Mouse (Mus musculus): ENCODE measurements around the gene Crybg3.
"Not testable (repeated sequence)": the region's sequence is repeated elsewhere in the genome, so short reads cannot be mapped to it uniquely, and the experiment has no call there.

Gene Crybg3

DNA sequence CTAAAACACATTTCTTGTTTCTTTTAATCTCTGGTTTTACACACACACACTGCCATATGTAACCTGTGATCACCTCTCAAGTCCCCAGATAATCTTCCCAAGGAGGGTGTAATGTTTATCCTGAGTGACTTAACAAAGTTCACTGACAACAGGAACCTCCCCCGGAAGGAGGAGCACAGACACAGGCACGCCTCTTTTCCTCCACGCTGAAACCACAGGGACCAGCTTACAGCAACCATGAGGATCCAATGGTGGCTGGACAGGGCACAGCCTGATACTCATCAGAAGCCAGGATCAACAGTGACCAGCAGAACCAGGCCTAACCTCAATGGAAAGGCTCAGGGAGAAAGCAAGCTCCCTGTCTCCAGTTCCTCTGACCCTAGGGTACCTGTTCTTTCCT, 68.2 kb downstream of the Crybg3 start:
- DNase-seq (ENCODE audit: extremely low spot score) = no peak

DNA sequence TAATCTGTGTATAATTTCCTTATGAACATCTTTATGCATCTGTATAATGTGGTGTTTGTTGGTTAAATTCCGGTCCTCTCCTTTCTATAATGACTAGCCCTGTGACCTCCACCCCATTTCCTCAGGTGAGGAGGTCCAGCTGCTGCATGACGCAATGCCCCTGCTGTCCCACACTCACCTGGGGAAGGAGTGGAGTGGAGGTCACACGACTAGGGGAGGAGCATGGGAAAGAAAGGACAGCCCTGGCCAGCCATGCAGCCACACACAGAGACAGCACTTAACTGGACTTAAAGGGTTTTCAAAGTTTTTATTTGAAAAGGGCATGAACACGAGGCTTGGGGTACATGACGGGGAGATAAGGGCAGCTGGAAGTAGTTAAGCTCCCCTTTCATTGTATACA, 69.5 kb downstream of the Crybg3 start:
- DNase-seq (ENCODE audit: extremely low spot score) = no peak

DNA sequence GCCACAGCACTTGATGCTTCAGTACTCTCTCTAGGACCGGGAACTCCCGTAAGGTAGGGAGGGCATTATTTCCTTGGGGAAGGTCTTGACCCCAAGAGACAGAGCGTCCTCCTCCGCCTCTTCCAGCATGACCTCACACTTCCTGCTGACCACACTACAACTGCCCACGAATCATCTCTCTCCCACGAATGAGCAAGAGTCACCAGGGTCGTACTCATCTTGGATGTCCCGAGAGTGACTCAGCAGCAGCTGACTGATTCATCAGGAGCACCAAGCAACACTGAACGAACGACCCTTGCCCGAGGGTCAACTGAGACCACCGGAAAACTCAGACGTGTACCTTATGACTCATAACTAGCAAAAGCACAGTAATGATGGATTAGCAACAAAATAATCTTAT, 71.2 kb downstream of the Crybg3 start:
- DNase-seq (ENCODE audit: extremely low spot score) = no peak

DNA sequence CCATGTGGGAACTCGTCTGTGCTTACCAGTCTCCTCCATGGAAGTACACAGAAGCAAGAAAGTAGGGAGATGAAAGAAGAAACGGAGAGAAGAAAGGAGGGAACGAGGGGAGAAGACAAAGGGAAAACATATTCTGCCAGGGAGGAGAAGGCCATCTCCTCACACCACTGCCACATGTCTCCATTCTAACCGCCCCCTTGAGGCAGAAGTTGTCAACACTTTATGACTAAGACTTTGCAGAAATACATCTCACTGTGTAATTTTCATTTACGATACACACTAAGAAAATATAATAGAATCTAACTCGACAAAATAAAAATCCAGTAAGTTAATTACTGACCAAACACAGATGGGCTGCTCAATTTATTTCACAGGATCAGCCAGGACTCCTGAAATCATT, 73.8 kb downstream of the Crybg3 start:
- no peak for DNase-seq (ENCODE audit: extremely low spot score)

DNA sequence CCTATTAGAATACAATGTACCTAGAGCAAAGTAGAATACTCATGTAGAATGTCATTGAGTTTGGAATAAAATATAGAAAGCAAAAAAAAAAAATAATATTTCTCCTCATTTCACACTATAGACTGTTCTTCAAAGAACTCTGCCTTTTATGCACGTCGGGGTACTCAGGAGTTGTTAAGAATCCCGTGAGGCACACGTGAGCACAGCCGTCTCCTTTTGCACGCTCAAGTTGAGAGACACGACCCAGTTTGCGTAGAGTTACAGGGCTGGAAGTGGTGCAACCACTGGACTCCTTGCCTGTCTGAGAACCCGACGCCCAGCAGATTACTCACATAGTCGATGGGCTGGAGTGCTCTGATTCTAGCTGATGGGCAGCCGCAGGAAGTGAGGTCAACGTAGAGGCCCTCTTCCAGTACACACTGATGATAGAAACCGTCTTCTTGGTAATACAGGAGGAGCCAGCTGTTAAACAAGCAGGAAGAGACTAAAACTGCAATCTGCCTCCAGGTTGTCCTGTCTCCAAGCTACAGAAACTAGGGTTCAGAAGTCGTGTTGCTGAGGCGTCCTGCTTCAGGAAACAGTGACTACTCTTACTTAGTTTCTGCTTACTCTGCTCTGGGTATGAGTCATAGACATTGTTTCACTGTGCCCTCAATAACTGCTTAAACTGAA, 78.9 kb downstream of the Crybg3 start:
- no peak for DNase-seq (ENCODE audit: extremely low spot score)

DNA sequence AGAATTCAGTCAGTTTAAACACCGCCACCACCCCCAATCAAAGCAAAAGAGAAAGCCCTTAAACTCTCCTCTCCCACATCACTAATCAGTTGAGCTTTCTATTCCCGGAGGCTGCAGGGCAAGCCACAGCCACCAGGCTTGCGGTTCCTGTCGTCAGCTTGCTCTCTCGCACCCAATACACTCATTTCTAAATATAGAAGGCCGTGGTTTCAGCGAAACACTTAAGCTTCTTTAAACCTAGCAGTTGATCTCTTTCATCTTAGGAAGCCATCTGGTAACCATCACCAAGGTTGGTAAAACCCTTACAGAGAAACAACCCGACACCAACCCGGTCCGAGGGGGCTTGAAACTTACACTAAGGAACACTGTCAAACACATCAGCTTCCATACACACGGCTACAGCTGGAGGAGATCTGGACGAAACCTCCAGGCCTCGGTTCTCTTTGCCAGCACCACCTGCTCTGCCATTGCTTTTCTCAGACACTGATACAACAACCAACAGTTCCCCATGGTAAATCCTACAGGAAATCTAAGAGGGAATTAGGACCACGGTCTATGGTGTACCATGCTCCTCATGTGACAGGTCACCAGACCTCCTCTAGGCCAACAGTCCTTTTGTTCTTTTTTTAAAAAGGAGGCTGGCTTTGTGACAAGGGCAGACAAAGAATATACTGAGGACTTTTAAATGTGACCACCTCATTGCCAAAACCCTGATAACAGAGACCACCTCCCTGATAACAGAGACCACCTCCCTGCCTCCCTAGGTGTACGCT, 83.1 kb downstream of the Crybg3 start:
- DNase-seq (ENCODE audit: extremely low spot score) = peak; percentile 10

DNA sequence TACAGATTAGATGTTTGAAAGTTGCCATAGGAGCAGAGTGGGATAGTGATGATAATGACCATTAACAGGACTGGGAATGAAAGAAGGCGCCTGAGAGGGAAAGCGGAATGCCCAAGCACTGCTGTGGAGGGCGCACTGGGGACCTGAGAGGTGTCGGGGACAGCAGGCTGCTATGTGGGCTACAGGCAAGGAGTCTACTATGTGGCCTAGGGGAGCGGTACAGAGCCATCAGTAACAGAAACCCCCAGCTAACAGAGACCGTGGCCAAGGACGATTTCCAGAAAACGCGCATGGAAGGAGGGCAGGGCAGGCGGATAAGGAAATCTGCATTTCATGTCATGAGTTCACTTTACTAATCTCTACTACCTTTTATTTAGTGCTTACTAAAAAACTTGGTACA, 83.8 kb downstream of the Crybg3 start:
- no peak for DNase-seq (ENCODE audit: extremely low spot score)

DNA sequence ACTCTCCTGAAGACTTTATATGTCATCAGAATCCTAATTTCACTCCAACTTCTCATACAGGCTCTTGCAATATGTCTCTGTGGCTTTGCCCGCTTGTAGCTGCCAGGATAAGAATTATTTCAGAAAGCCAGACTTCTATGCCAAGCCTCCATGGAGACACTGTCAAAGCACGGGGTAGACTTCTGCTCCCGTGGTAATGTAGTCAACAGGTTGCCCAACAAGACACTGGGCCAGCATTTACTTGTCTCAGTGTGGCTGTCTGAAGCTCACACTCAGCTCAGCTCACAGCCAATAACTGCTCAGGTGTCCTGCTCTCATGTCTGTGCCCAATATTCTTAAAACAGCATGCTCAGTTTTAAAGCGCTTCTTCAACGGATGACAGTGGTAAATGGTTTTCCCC, 85.6 kb downstream of the Crybg3 start:
- DNase-seq (ENCODE audit: extremely low spot score) = no peak

DNA sequence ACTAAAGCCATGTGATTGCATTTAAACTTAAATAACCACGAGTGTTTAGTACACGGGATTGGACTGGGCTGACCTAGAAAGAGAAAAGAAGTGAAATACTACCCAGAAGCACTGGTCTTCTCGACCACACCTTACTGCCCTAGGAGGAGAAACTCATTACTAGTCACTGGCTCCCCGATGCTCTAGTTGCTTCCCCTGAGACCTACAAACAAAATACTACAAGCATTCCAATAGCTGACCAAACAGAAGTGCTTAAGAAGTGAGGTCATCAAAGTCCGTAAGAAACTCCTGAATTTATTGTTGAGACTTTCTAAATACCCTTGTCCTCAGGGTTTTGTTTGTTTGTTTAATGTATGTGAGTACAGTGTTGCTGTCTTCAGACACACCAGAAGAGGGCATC, 90.9 kb downstream of the Crybg3 start:
- DNase-seq (ENCODE audit: extremely low spot score) = no peak

DNA sequence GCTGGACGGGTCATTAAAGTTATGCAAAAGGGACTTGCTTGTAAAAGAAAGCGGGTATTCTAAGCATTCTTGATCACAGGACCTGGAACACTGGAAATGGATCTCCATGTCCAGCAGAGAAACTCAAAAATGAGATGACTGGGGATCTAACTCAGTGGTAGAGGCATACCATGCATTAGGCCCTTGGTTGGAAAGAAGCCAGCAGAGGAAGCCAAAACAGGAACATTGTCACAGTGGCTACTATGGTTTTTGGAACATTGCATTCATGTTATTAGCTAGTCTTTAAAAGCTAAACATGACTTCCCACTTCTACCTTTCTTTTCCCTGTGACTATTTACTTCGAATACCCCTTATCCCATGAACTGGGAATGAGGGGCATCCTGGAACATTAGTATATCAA, 101.6 kb downstream of the Crybg3 start:
- DNase-seq (ENCODE audit: extremely low spot score) = no peak

DNA sequence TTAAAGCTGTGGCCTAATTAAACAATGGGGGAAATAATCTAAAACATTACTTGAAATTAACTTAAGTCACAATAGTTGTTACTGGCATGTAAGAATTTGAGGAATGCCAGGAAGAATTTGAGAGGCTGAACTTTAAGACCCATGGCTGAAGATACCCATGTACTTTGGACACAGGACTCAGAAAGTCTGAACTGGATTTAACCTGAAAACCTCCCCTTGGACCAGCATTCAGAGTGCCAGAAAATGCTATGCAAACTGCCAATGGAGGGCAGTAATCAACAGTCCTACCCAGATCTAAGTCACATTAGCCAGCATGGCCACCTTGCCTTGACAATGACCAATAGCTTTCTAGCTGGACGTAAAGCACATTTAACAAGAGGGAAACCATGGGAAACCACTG, 102.8 kb downstream of the Crybg3 start:
- no peak for DNase-seq (ENCODE audit: extremely low spot score)

DNA sequence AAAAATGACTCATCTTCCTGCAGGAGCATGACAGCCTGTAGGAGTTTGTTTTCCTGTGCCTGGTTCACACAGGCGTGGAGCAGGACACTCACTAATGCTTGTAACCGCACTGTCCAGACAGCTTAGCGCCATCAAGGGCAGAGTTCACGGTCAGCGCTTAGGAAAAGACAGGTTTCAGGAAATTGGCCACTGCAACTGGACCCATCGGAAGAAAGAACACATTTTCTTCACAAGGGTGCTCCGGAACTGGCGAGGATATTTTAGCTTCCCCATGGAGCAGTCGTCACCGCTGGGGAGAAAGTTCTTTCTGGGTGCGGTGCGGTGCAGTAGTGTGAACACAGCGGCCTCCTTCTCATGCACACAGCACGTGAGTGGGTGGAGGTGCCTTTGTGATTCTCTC, 107.6 kb downstream of the Crybg3 start:
- DNase-seq (ENCODE audit: extremely low spot score) = no peak

DNA sequence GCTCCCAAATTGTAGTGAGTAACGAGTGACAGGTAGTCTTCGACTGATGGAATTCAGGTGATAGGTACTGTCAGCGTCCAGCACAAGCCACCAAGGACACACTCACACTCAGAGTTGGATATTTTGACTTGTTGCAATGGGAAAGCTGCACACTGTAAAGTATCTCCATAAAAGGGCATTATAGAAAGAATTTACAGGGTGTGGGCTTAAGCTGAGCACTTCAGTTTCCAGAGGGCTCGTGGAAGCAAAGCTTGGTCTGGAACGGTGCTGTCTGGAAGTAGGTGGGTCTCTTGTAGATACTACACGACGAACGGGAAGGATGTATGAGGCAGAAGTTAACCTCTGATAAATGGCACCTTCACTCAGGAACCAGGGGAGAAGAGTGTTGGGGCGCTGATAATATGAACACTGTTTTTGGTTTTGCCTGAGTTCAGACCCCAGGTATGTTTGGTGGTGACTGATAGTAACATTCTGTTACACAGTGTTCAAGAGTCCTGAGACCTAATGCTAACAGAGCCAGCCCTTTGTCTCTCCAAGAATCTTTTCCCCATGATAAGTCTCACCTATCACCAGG, 112.7 kb downstream of the Crybg3 start:
- no peak for DNase-seq (ENCODE audit: extremely low spot score)

DNA sequence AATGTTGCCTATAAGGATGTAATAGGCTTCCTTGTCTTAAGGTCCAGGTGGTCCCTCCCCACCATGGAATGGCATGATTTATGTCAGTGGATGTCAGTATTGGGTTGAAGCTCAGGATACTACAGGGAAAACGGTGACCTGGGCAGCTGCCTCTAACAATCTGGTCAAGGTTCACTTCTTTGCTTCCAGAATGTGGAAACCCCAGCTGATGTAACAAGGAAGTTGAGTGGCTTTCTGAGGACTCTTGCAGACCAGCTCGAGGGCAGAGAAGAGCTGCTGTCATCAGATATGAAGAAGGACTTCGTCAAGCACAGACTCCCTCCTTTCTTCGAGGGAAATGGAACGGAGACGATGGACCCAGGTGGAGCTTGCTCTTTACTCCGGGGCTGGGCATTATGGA, 113.5 kb downstream of the Crybg3 start:
- DNase-seq (ENCODE audit: extremely low spot score) = no peak

DNA sequence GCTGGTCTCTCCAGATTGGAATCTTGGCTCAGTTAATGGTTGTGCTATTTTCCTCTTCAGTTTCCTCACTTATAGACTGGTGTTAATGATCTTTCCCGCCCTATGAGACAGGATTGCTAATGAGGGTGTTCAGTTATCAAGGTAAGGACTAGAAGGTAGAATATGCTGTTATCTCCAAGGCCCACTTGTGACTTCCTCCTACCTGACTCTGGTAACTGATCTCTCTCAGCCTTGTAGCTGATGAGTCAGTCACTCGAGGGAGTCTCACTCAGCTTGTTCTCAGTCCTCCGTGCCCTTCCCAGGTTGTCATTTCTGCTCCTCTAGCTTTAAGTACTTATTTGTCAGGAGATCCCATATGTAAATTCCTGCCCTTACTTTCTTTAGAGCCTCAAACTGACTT, 122.8 kb downstream of the Crybg3 start:
- no peak for DNase-seq (ENCODE audit: extremely low spot score)

DNA sequence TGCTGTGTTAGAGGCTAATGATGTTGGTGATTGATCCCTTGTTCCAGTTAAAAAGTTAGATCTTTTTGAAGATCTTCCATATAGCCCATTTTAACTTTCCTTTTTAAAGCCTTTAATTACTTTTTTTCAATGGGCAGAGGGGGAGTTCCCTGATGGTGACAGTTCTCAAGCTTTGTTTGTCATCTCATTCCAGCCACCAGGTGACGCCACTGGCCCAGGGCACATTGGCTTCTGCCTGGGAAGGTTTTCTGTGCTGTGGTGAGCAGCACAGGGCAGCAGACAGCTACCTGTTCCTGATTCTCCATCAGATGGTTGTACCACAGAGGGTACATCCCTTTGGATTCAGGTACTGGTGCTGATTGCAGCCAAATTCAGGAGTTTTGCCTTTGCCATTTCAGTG, 126.0 kb downstream of the Crybg3 start:
- DNase-seq (ENCODE audit: extremely low spot score) = peak; percentile 57

DNA sequence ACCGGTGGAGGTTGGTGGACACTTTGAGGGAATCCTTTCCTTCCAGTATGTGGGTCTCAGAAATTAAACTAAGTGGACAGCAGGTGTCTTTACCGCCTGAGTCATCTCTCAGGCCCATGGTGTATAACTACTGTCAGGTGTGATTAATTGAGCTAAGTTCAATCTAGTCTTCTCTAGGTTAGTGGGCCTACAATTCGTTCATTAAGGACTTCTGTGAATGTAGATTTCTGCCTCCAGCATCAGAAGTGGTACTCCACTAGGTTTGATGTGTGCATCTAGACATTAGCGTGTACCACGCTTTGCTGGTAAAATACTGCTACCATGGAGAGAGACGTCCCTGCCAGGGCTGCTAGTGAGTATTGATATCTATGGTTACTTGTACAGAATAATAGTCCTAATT, 128.2 kb downstream of the Crybg3 start:
- no peak for DNase-seq (ENCODE audit: extremely low spot score)

DNA sequence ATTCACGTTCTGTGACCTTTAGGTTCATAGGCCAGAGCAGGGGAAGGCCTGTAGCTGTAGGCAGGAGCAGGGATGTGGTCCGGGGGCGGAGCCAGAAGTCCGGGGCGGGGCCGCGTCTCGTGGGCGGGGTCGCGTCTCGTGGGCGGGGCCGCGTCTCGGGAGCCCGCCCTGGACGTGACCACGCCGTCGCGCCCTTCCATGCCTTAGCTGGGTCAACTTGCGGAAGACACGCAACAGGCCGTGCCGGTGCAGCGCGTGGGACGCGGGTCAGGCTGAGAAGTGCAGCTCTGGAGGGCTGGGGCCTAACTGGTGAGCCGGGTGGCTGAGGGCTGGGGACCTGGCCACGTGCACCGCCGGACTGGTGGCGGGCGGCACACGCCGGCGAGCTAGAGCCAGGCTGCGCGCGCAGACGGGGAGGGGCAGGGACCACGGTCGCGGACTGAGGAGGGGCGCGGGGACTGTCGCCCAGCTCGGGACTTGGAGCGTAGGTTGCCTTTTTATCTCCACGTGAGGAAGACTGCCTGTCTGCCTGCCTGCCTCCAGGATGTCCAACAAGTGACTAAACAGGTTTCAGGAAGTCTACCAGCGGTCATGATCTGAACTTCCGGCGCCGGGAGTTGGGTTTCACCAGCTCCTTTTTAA, 129.0 kb downstream of the Crybg3 start, which contains the start of gene Riox2:
Gene Riox2 (plus strand): TSS at position 139 of the 642 bp plus-strand sequence.
- DNase-seq (ENCODE audit: extremely low spot score) = peak; percentile 87

DNA sequence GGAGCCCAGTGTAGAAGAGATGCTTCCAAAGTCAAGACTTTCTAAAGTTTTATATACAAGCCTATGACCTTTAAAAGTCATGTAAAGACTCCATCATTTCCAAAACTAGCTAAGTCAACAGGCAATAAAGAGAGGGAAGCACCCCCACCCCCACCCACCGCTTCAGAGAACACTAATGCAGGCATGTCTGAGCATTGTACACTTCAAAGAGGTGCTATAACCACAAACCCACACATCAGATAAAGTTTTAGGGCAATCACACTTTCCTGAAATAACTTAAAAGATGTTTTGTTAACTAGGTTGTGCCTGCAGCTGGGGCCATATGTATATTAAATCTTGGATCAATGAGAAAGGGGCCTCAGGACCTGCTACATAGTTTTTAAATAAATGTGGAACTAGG, 130.9 kb downstream of the Crybg3 start:
- DNase-seq (ENCODE audit: extremely low spot score) = no peak

DNA sequence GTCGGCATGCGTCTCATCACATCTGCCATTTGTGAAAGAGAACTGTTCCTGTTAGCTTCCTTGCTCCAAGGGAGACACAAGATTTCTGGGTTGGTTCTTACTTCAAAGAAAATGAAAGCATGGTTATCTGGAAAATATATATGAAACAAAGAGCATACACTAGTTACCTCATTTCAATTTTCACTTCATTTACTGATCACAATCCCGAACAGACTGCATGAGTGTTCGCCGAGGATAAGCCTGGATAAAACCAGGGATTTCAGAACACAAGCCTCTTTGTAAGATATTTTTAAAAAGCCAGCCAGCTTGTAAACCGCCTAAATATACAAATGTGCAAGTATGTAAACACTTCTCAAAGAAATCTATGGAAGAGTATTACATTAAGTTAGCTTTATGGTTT, 136.8 kb downstream of the Crybg3 start:
- no peak for DNase-seq (ENCODE audit: extremely low spot score)

DNA sequence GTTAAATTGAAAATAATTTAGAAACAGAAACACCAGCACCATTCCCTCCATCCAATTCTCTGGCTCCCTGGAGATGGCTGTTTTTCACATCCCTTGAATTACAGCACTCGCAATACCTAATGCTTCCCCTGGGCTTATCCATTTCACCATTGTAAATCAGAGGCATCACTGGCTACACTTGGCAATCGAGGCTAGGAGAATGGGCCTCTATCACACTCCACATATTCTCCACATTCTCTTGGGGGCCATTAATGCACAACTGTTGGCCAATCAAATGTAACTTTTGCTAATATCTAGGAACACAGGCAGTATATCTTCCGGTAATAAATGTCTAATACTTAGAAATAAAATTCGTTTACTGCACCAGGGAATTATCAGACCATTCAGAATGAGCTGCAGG, 137.2 kb downstream of the Crybg3 start:
- no peak for DNase-seq (ENCODE audit: extremely low spot score)

DNA sequence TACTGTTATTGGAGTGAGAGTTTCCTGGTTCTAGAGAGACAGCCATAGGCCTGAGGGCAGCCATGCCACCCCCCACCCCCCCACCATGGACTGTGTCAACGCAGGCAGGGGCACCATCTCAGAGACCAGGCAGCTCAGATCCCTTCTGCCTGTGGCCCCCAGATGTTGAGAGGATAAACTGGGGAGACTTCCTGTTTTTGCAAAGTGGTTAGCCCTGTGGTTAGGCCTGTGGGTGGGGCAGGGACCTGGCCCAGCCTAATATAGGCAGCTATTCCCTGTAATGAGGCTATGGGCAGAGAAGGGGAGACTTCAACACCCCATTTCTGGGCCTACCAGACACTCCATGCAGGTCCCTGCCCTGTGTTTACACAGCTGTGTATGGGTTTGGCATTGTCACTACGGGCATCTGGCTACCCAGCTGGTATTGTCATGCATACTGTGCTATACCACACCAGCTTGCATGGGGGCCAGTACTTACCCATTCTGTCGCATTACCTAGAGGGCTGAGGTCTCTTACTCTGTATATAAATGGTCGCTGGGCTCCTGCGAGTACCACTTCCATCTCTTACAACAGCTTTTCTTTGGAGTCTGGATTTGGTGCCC, 141.4 kb downstream of the Crybg3 start:
- DNase-seq (ENCODE audit: extremely low spot score) = not testable (repeated sequence)
